Mouse (Mus musculus) neutrophil, adult 59 days (primary cell): Measurements from ENCODE around the gene Stxbp2. TPM values are rescaled to one million over a fixed set of nuclear protein-coding genes. Genes with fewer than 3 reads are reported as not detected.

ENCODE experiments used
- total RNA-seq, 2 experiments: library from RNA; stranded (reverse); gene quantifications; 1 replicate in 1 of 2; 2 replicates in 1 of 2; pipeline ENCODE4 v1.2.4; 2023

Stxbp2 gene
- 100 to 1,000 TPM; 351 TPM for total RNA-seq

GRCm38 (mm10) chr8:3630647-3631477, at the start of gene Stxbp2:
Gene Stxbp2 (plus strand): TSS chr8:3630955.

GRCm38 (mm10) chr8:3586993-3587390, 43.8 kb upstream of the Stxbp2 start, which contains the start of gene Camsap3:
Gene Camsap3 (plus strand): TSS chr8:3587293.

GRCm38 (mm10) chr8:3621199-3621970, 9.4 kb upstream of the Stxbp2 start, which contains the start of the genes Xab2 and Pet100:
Gene Xab2 (minus strand): TSS chr8:3621316.
Gene Pet100 (plus strand): TSS chr8:3621548.

DNA sequence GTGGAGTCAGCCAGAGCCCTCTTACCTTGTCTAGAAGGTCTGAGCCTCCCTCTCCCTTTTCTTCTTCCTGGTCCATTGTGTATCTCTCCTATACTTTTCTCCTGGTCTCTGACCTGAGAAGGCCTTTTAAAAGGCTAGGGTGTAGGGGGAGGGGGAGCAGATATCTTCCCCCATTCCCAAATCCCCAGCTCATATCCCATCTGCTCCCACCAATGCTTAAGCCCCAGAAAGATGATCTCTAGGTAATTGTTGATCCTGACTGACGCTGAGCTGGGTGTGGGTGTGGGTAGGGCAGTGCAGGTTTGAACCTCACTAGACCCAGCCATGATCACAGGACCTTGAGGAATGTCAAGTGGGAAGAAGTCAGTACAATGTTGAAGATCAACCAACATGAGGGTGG, 5.3 kb upstream of the Stxbp2 start, which contains the start of gene Pcp2:
TSS of gene Pcp2 (minus strand) at position 101 of the 400 bp plus-strand sequence.

DNA sequence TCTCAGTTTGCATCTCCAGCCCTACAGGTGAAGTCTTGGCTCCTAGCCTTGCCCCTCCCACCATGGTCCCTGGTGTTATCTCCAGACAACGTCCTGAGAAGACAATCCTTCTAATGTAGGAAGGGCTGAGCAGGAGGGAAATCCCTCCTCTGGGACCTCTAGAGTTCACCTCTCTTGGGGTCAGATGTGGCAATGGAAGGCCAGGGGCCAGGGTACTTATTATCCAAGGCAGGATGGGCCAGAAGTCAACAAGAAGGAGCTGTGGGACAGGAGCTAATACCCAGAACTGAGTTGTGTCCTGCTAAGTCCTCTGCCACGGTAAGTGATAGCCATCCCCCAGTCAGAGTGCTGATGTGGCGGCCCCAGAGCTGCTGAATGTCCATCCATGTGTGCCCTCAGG, 24.8 kb downstream of the Stxbp2 start, which contains the start of gene Retn:
TSS of gene Retn (plus strand) at position 245 of the 400 bp plus-strand sequence.

GRCm38 (mm10) chr8:3665507-3665906, 34.8 kb downstream of the Stxbp2 start, which contains the start of gene Mcemp1:
Gene Mcemp1 (plus strand): TSS chr8:3665754.

DNA sequence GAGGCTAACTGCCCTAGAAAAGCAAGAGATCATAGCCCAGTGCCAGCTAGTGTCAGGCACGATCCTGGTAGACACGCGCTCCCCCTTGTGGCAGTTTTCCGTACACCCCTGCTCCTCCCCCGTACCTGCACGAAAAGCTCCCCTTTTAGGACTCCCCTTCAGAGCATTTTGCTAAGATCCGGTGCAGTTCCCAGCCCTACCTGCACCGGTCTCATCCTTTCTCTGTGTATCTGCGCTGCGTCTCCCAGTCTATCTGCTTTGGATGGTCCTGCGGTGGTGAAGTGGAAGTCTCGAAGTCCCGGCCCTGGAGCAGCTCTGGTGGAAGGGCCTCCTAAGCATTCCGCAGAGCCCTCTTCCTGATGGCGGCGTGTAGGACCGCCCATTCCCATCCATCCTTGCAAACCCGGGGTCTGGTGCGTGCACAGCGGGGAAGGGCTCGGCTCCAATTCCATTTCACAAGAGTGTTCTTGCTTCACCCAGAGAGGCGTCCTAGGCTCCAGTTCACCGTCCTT, 41.3 kb downstream of the Stxbp2 start, which contains the start of gene Fcor:
TSS of gene Fcor (minus strand) at position 383 of the 512 bp plus-strand sequence.

GRCm38 (mm10) chr8:3676131-3676992, 45.6 kb downstream of the Stxbp2 start, which contains the start of gene Trappc5:
Gene Trappc5 (plus strand): TSS chr8:3676299.

Other genes starting within 250 kb of the Stxbp2 start
- gene Arhgef18, start 237.9 kb upstream of the Stxbp2 start, total RNA-seq = 100 to 1,000 TPM; 102 to 114 TPM
- gene Pex11g, start 163.3 kb upstream of the Stxbp2 start, total RNA-seq = under 1 TPM; 0.27 to 0.66 TPM
- gene Tex45, start 160.1 kb upstream of the Stxbp2 start, total RNA-seq = 1 to 10 TPM in 1 of 2 experiments, under 1 TPM in 1; 0.71 to 1.2 TPM
- gene Zfp358, start 137.8 kb upstream of the Stxbp2 start, total RNA-seq = 1 to 10 TPM; 3.3 to 4.2 TPM
- 10 to 100 TPM; 27.4 to 35.4 TPM for gene Mcoln1, start 130.5 kb upstream of the Stxbp2 start, total RNA-seq
- 10 to 100 TPM; 21.9 to 29.6 TPM for gene Pnpla6, start 115.6 kb upstream of the Stxbp2 start, total RNA-seq
- gene C330021F23Rik, start 63.0 kb upstream of the Stxbp2 start, total RNA-seq = not detected
- not detected for gene Camsap3, start 43.7 kb upstream of the Stxbp2 start, total RNA-seq
- gene Xab2, start 9.6 kb upstream of the Stxbp2 start, total RNA-seq = 10 to 100 TPM; 41.2 to 47.3 TPM
- 100 to 1,000 TPM; 117 to 126 TPM for gene Pet100, start 9.4 kb upstream of the Stxbp2 start, total RNA-seq
- not detected for gene Pcp2, start 5.4 kb upstream of the Stxbp2 start, total RNA-seq
- 1 to 10 TPM in 1 of 2 experiments, under 1 TPM in 1; 0.71 to 1.1 TPM for gene Retn, start 24.8 kb downstream of the Stxbp2 start, total RNA-seq
- gene Mcemp1, start 34.8 kb downstream of the Stxbp2 start, total RNA-seq = 100 to 1,000 TPM; 302 to 336 TPM
- 1 to 10 TPM; 4.4 to 4.5 TPM for gene Fcor, start 41.4 kb downstream of the Stxbp2 start, total RNA-seq
- gene Trappc5, start 45.3 kb downstream of the Stxbp2 start, total RNA-seq = 10 to 100 TPM; 11.7 to 15.6 TPM
- gene Fcer2a, start 63.2 kb downstream of the Stxbp2 start, total RNA-seq = under 1 TPM; 0.31 to 0.53 TPM
- not detected for gene Clec4g, start 89.7 kb downstream of the Stxbp2 start, total RNA-seq
- gene Cd209a, start 118.0 kb downstream of the Stxbp2 start, total RNA-seq = 1 to 10 TPM; 5.8 to 9.3 TPM
- not detected for gene Cd209e, start 223.4 kb downstream of the Stxbp2 start, total RNA-seq
- gene Cd209d, start 247.6 kb downstream of the Stxbp2 start, total RNA-seq = 1 to 10 TPM in 1 of 2 experiments, under 1 TPM in 1; 0.67 to 2.6 TPM